ENCODE assay signal across 12 mouse cellular contexts in genomic region chr12:104912281-104912933, GRCm38 (mm10). TPM values are rescaled to one million over a fixed set of nuclear protein-coding genes. Genes with fewer than 3 reads are reported as not detected.
DNase-seq lines count a peak whose midpoint lies in the region; ATAC-seq lines count a peak whose summit lies in the region.
"Had no signal": no experiment of that assay in that cellular context is flagged by ENCODE, and none has a peak within 500 bp of the region (broad histone marks: within the 10 kb centered on the region; RNA-seq: fewer than 3 reads in every experiment).

No protein-coding gene starts in this region.

- DNase-seq in heart, adult 11 months, result peak; percentile 77
- no peak for DNase-seq in heart, adult 9 months (ENCODE audit: low spot score in 2 of 2)
- peak; percentile 59 for DNase-seq in Muller cell, postnatal 12 days (ENCODE audit: inconsistent ontology term)
- DNase-seq in cerebellum, postnatal 36 days, result peak; percentile 25
- DNase-seq in left cerebral cortex, adult 18-20 months (ENCODE audit: low spot score in 2 of 2), result peak; percentile 32 to 43
- no peak for DNase-seq in neural tube, embryonic 10.5 days (ENCODE audit: extremely low spot score, low spot score)
- no peak for DNase-seq in liver, embryonic 11.5 days (ENCODE audit: low spot score)
- DNase-seq in spleen, postnatal 36 days (ENCODE audit: low spot score in 2 of 2), result no peak
- DNase-seq: gastrocnemius, postnatal 36 days; liver; thymus, adult 2 months had no signal

- H3K9me3 ChIP-seq in liver, embryonic 11.5 days (ENCODE audit: control insufficient read depth, low read length), result no peaks in the 10 kb centered on the region

- 47% methylated on average over 10 of the region's 10 CpGs for WGBS in liver, embryonic 11.5 days

- H3K27ac ChIP-seq in liver, embryonic 11.5 days (ENCODE audit: low read depth, low read length), result no peak overlapping the region

- no peak overlapping the region for H3K4me2 ChIP-seq in liver, embryonic 11.5 days

- ATAC-seq in liver, embryonic 11.5 days (replicated peaks; ENCODE audit: low FRiP score), result no peak

- no peaks in the 10 kb centered on the region for H3K27me3 ChIP-seq in liver, embryonic 11.5 days (replicated peaks; ENCODE audit: control insufficient read depth, insufficient read depth, low read length)

- H3K4me3 ChIP-seq in liver, embryonic 11.5 days (ENCODE audit: low read depth, low read length), result no peak overlapping the region

- peaks cover 7% of the 10 kb centered on the region for H3K4me1 ChIP-seq in liver, embryonic 11.5 days (replicated peaks; ENCODE audit: control insufficient read depth, insufficient read depth, low read length)

- H3K9ac ChIP-seq in liver, embryonic 11.5 days (ENCODE audit: low read depth, low read length), result no peak overlapping the region

- H3K36me3 ChIP-seq in liver, embryonic 11.5 days (ENCODE audit: control insufficient read depth, insufficient read depth, low read length), result no peaks in the 10 kb centered on the region

RNA-seq across cellular contexts. Expression of gene Clmn, which starts 47.5 kb away (rescaled TPM):
- total RNA-seq in left cerebral cortex, adult 18-20 months (2021), result 10 to 100 TPM; 39.5 to 55.7 TPM
- 1.5 and 2.1 TPM in 2 replicates for polyA plus RNA-seq in liver, embryonic 11.5 days (2014; fragmentation: Nextera tagmentation; extraction: Ambion mirVana)
- total RNA-seq: CH12.LX had no signal

Comparison
In these comparisons a context has a peak if more than half of its experiments do, and no peak if none do; other contexts are left out.
1. DNase-seq: peak in heart, adult 11 months (single experiment), Muller cell, postnatal 12 days (single experiment), cerebellum, postnatal 36 days (2 of 2) and left cerebral cortex, adult 18-20 months (2 of 2); none in heart, adult 9 months (0 of 2), neural tube, embryonic 10.5 days (single experiment), liver, embryonic 11.5 days (single experiment) and spleen, postnatal 36 days (0 of 2).